Mouse (Mus musculus) cerebellum, postnatal 25 days (tissue): ENCODE data around the gene Hist1h2bb.
"Not testable (repeated sequence)": the region's sequence is repeated elsewhere in the genome, so short reads cannot be mapped to it uniquely, and the experiment has no call there.

Source experiments
- DNase-seq, 2 experiments: peaks; one replicate each; pipeline ENCODE4 v3.0.0; 2021; ENCODE audit warnings: mixed read lengths in 2 of 2

The Hist1h2bb gene

GRCm38 (mm10) chr13:23746201-23747080 lies at the start of gene Hist1h2bb:
Hist1h2bb (plus strand) TSS chr13:23746734.
- DNase-seq: peak; percentile 71 to 83

GRCm38 (mm10) chr13:23697491-23698299 lies 48.8 kb upstream of the Hist1h2bb start:
- DNase-seq: peak in 1 of 2 experiments; percentile 37

GRCm38 (mm10) chr13:23698300-23698693 lies 48.2 kb upstream of the Hist1h2bb start, which contains the start of gene Hist1h4c:
Hist1h4c (minus strand) TSS chr13:23698454.
- peak; percentile 97 to 98 for DNase-seq

- DNase-seq: no peak
These were observed 47.5 kb upstream of the Hist1h2bb start for GRCm38 (mm10) chr13:23698996-23699395.

GRCm38 (mm10) chr13:23699767-23700166 lies 46.8 kb upstream of the Hist1h2bb start:
- DNase-seq: no peak

- peak; percentile 51 to 72 for DNase-seq
These were observed 45.6 kb upstream of the Hist1h2bb start for GRCm38 (mm10) chr13:23700786-23701520.

- no peak for DNase-seq
These were observed 44.3 kb upstream of the Hist1h2bb start for GRCm38 (mm10) chr13:23702220-23702619.

- not testable (repeated sequence) for DNase-seq
These were observed 43.7 kb upstream of the Hist1h2bb start for GRCm38 (mm10) chr13:23702801-23703200.

GRCm38 (mm10) chr13:23705751-23706356 lies 40.7 kb upstream of the Hist1h2bb start:
- DNase-seq: no peak

- DNase-seq: no peak
These were observed 39.8 kb upstream of the Hist1h2bb start for GRCm38 (mm10) chr13:23706771-23707170.

- DNase-seq: no peak
These were observed 38.5 kb upstream of the Hist1h2bb start for GRCm38 (mm10) chr13:23708041-23708440.

- DNase-seq: no peak
These were observed 37.9 kb upstream of the Hist1h2bb start for GRCm38 (mm10) chr13:23708654-23709053.

- no peak for DNase-seq
These were observed 36.7 kb upstream of the Hist1h2bb start for GRCm38 (mm10) chr13:23709714-23710373.

- peak; percentile 23 to 24 for DNase-seq
These were observed 36.0 kb upstream of the Hist1h2bb start, which contains the start of gene Hfe for GRCm38 (mm10) chr13:23710374-23711089. Hfe (minus strand) TSS chr13:23710854.

- DNase-seq: no peak
These were observed 30.1 kb upstream of the Hist1h2bb start for GRCm38 (mm10) chr13:23716261-23717042.

- DNase-seq: no peak
These were observed 29.4 kb upstream of the Hist1h2bb start for GRCm38 (mm10) chr13:23717176-23717575.

GRCm38 (mm10) chr13:23717593-23718245 lies 28.8 kb upstream of the Hist1h2bb start:
- DNase-seq: not testable (repeated sequence)

GRCm38 (mm10) chr13:23724239-23724638 lies 22.3 kb upstream of the Hist1h2bb start:
- DNase-seq: no peak

- DNase-seq: no peak
These were observed 21.3 kb upstream of the Hist1h2bb start for GRCm38 (mm10) chr13:23725213-23725612.
